Comparison of ENCODE assay signal across 29 mouse cellular contexts in genomic region chr1:176092119-176092518, GRCm38 (mm10).
DNase-seq lines count a peak whose midpoint lies in the region; ATAC-seq and TF ChIP-seq lines count a peak whose summit lies in the region.
"Had no signal": no experiment of that assay in that cellular context is flagged by ENCODE, and none has a peak within 500 bp of the region (broad histone marks: within the 10 kb centered on the region; RNA-seq: fewer than 3 reads in every experiment).

No protein-coding gene starts in this region.

- H3K9me3 ChIP-seq in kidney, postnatal 0 days (replicated peaks; ENCODE audit: low read length) = no peaks in the 10 kb centered on the region
- H3K9me3 ChIP-seq in kidney, embryonic 14.5 days (ENCODE audit: control insufficient read depth, low read length) = no peaks in the 10 kb centered on the region
- no peaks in the 10 kb centered on the region for H3K9me3 ChIP-seq in embryonic facial prominence, embryonic 12.5 days
- H3K9me3 ChIP-seq: forebrain, embryonic 13.5 days; hindbrain, embryonic 13.5 days; limb, embryonic 12.5 days; liver, embryonic 12.5 days had no signal

- H3K27me3 ChIP-seq in kidney, postnatal 0 days (ENCODE audit: insufficient read depth, low read length) = no peaks in the 10 kb centered on the region
- H3K27me3 ChIP-seq in kidney, embryonic 14.5 days (ENCODE audit: control insufficient read depth, insufficient read depth, low read length) = no peaks in the 10 kb centered on the region
- H3K27me3 ChIP-seq in embryonic facial prominence, embryonic 12.5 days = no peaks in the 10 kb centered on the region
- H3K27me3 ChIP-seq: forebrain, embryonic 13.5 days; hindbrain, embryonic 13.5 days; limb, embryonic 12.5 days; liver, embryonic 12.5 days had no signal

- H3K4me3 ChIP-seq in kidney, postnatal 0 days (replicated peaks; ENCODE audit: low read depth, low read length) = no peak overlapping the region
- H3K4me3 ChIP-seq in kidney, embryonic 14.5 days (ENCODE audit: low read length) = no peak overlapping the region
- H3K4me3 ChIP-seq in embryonic facial prominence, embryonic 12.5 days = no peak overlapping the region
- H3K4me3 ChIP-seq: forebrain, embryonic 13.5 days; hindbrain, embryonic 13.5 days; limb, embryonic 12.5 days; liver, embryonic 12.5 days had no signal

- no peaks in the 10 kb centered on the region for H3K36me3 ChIP-seq in kidney, postnatal 0 days (ENCODE audit: insufficient read depth, low read length)
- H3K36me3 ChIP-seq in kidney, embryonic 14.5 days (ENCODE audit: control insufficient read depth, insufficient read depth, low read length) = no peaks in the 10 kb centered on the region
- H3K36me3 ChIP-seq in embryonic facial prominence, embryonic 12.5 days = no peaks in the 10 kb centered on the region
- H3K36me3 ChIP-seq: hindbrain, embryonic 13.5 days; limb, embryonic 12.5 days; liver, embryonic 12.5 days had no signal

- no peak for ATAC-seq in kidney, postnatal 0 days (replicated peaks; ENCODE audit: low FRiP score, low read depth)
- ATAC-seq in kidney, embryonic 14.5 days (ENCODE audit: low FRiP score, low TSS enrichment) = no peak
- ATAC-seq in embryonic facial prominence, embryonic 12.5 days (ENCODE audit: insufficient number of reproducible peaks, insufficient read depth, low FRiP score, low TSS enrichment) = peak; percentile 65; the same call in 1 of the 2 replicates
- ATAC-seq: CD4-positive, CD25-positive, alpha-beta regulatory T cell, adult 4 months; forebrain, embryonic 13.5 days; intestine, postnatal 0 days; liver, embryonic 12.5 days; liver, postnatal 0 days; midbrain, embryonic 16.5 days had no signal

- no peak overlapping the region for H3K27ac ChIP-seq in kidney, postnatal 0 days
- no peak overlapping the region for H3K27ac ChIP-seq in kidney, embryonic 14.5 days (ENCODE audit: low read depth, low read length)
- H3K27ac ChIP-seq in embryonic facial prominence, embryonic 12.5 days = 0 out of 2 replicates have a peak overlapping the region, but pooled peaks have one; percentile 50
- H3K27ac ChIP-seq: forebrain, embryonic 13.5 days; hindbrain, embryonic 13.5 days; limb, embryonic 12.5 days; liver, embryonic 12.5 days had no signal

- WGBS in kidney, postnatal 0 days = 72% methylated on average over 2 of the region's 2 CpGs
- WGBS in kidney, embryonic 14.5 days = 73% methylated on average over 2 of the region's 2 CpGs
- WGBS in embryonic facial prominence, embryonic 12.5 days = 43% methylated on average over 2 of the region's 2 CpGs

- H3K9ac ChIP-seq in kidney, postnatal 0 days (ENCODE audit: low read depth, low read length) = no peak overlapping the region
- H3K9ac ChIP-seq in kidney, embryonic 14.5 days (ENCODE audit: low read depth, low read length) = no peak overlapping the region
- H3K9ac ChIP-seq in embryonic facial prominence, embryonic 12.5 days = no peak overlapping the region
- H3K9ac ChIP-seq: forebrain, embryonic 13.5 days; hindbrain, embryonic 13.5 days; limb, embryonic 12.5 days; liver, embryonic 12.5 days; liver, postnatal 0 days had no signal

- TF ChIP-seq CTCF in kidney, postnatal 0 days (IDR thresholded peaks at IDR 0.05; ENCODE audit: low read depth) = no peak

- H3K4me2 ChIP-seq in kidney, postnatal 0 days (ENCODE audit: low read length) = no peak overlapping the region
- H3K4me2 ChIP-seq in kidney, embryonic 14.5 days (replicated peaks; ENCODE audit: low read depth, low read length) = no peak overlapping the region
- H3K4me2 ChIP-seq in embryonic facial prominence, embryonic 12.5 days (replicated peaks) = no peak overlapping the region
- H3K4me2 ChIP-seq: forebrain, embryonic 13.5 days; heart, embryonic 11.5 days; hindbrain, embryonic 13.5 days; limb, embryonic 12.5 days; liver, embryonic 12.5 days; midbrain, embryonic 11.5 days had no signal

- intact Hi-C loops in heart, postnatal 10 days (cut with DNase I) = no loop called here

- H3K4me1 ChIP-seq in kidney, postnatal 0 days (replicated peaks; ENCODE audit: insufficient read depth, low read length) = no peaks in the 10 kb centered on the region
- H3K4me1 ChIP-seq in kidney, embryonic 14.5 days (ENCODE audit: control insufficient read depth, insufficient read depth, low read length) = no peaks in the 10 kb centered on the region
- peaks cover 8% of the 10 kb centered on the region; the same call in 1 of the 2 replicates for H3K4me1 ChIP-seq in embryonic facial prominence, embryonic 12.5 days
- H3K4me1 ChIP-seq: forebrain, embryonic 13.5 days; hindbrain, embryonic 13.5 days; liver, embryonic 12.5 days had no signal

- DNase-seq in kidney, postnatal 0 days (ENCODE audit: low spot score) = peak; percentile 12
- peak; percentile 17 for DNase-seq in NIH3T3 (ENCODE audit: low read depth)
- peak; percentile 25 for DNase-seq in forelimb bud, embryonic 11.5 days (ENCODE audit: low read depth, low spot score)
- DNase-seq in heart, postnatal 10 days = no peak
- no peak for DNase-seq in cerebellum, adult 18-20 months
- no peak for DNase-seq in thymus, postnatal 14 days
- DNase-seq: adrenal gland, adult 8-10 months; cerebellum, adult 8-10 months; cerebellum, postnatal 25 days; gastrocnemius, postnatal 25 days; heart, adult 18-20 months; heart, postnatal 4 days; kidney, adult 9 months; kidney, postnatal 4 days; liver, postnatal 0 days; lung, postnatal 14 days; right cerebral cortex, postnatal 25 days; thymus, postnatal 36 days had no signal

Comparison
In these comparisons a context has a peak if more than half of its experiments do, and no peak if none do; other contexts are left out.
1. DNase-seq: peak in kidney, postnatal 0 days (single experiment), NIH3T3 (single experiment) and forelimb bud, embryonic 11.5 days (single experiment); none in heart, postnatal 10 days (0 of 2), cerebellum, adult 18-20 months (0 of 2) and thymus, postnatal 14 days (single experiment).